Mouse (Mus musculus) spleen, adult 2 months (tissue): ENCODE measurements around the gene Hoxa2.

ENCODE experiments used
- CTCF ChIP-seq: fragments of 200-500 bp; IDR thresholded peaks from 2 replicates; pipeline ENCODE4 v1.5.1; 2011; ENCODE audit warnings: mild to moderate bottlenecking, inconsistent platforms; ENCODE audit not compliant: insufficient read depth, insufficient read length, insufficient replicate concordance; ENCODE audit errors: extremely low read depth
- POLR2A ChIP-seq: fragments of 200-500 bp; IDR thresholded peaks from 2 replicates; pipeline ENCODE4 v1.6.1; 2011; ENCODE audit warnings: low read depth, low read length, inconsistent platforms

DNA sequence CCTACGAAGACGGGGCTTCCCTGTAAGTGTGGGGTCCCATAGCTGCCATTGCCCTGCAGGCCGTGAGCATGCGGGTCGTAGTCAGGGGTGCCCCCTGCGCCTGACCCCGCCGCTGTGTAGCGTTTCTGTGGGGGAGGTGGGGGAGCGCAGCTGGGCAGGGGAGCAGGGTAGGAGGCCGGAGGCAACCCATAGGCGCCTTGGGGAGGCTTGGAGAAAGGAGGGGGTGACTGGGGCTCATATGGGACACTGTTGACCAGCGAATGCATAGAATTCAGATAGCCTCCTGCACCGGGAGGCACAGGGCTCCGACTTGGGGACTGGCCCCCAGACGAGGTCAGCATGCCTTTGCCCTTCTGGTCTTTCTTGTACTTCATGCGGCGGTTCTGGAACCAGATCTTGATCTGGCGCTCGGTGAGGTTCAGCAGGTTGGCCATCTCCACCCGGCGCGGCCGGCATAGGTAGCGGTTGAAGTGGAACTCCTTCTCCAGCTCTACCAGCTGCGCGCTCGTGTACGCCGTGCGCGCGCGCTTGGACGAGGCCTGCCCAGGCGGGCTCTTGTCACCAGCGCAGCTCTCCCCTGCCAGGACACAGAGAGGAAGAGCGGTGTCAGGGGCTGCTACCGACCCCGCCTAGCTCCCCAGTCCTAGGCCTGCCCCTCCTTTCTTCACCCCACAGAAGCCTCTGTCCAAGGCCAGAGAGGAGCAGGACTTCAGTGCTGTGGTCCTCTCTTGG is 5.7 kb upstream of the Hoxa2 start:
- TF ChIP-seq CTCF (no peak), POLR2A (no peak)
